Mouse (Mus musculus): ENCODE results near the gene Begain.

- TF ChIP-seq CTCF (IDR thresholded peaks at IDR 0.05; ENCODE audit: extremely low read depth, insufficient read length, insufficient replicate concordance, low read depth, low read length) (no peak), POLR2A (IDR thresholded peaks at IDR 0.05; ENCODE audit: low read depth, low read length) (no peak)
These were observed 44.2 kb downstream of the Begain start for GRCm38 (mm10) chr12:109023780-109024179.

All from small intestine, adult 2 months (tissue).